Mouse (Mus musculus) embryonic facial prominence, embryonic 11.5 days (tissue): Measurements from ENCODE around the gene Mmaa. TPM values are rescaled to one million over a fixed set of nuclear protein-coding genes. Genes with fewer than 3 reads are reported as not detected.

Experiments
- ATAC-seq: fragments of 200-750 bp; cut with Nextera tagmentation; replicated peaks from 2 replicates; pipeline ENCODE4 v1.8.0; 2017; ENCODE audit warnings: low read depth; ENCODE audit not compliant: insufficient number of reproducible peaks, low FRiP score, low TSS enrichment
- DNase-seq: peaks from one replicate; pipeline ENCODE4 v3.0.0-alpha.2; 2015; ENCODE audit warnings: low spot score
- H3K27ac ChIP-seq: fragments of 300-500 bp; sonication (generic); replicated peaks from 2 replicates; pipeline ENCODE4 v1.5.1; 2014; ENCODE audit warnings: mild to moderate bottlenecking, low read depth, low read length, control low read depth
- H3K27me3 ChIP-seq: fragments of 300-500 bp; sonication (generic); 2 replicates; pipeline ENCODE4 v1.6.1; 2014; ENCODE audit warnings: mild to moderate bottlenecking, low read length, moderate library complexity, mixed read lengths; ENCODE audit not compliant: control insufficient read depth, insufficient read depth
- H3K36me3 ChIP-seq: fragments of 300-500 bp; sonication (generic); replicated peaks from 2 replicates; pipeline ENCODE4 v1.6.1; 2014; ENCODE audit warnings: low read depth, mild to moderate bottlenecking, low read length, moderate library complexity, mixed read lengths; ENCODE audit not compliant: control insufficient read depth, insufficient read depth
- H3K4me1 ChIP-seq: fragments of 300-500 bp; sonication (generic); 2 replicates; pipeline ENCODE4 v1.6.1; 2014; ENCODE audit warnings: low read length, mixed read lengths; ENCODE audit not compliant: control insufficient read depth, insufficient read depth
- H3K4me2 ChIP-seq: fragments of 300-500 bp; sonication (generic); 2 replicates; pipeline ENCODE4 v1.6.1; 2014; ENCODE audit warnings: low read depth, mild to moderate bottlenecking, control low read depth, low read length, moderate library complexity
- H3K4me3 ChIP-seq: fragments of 300-500 bp; sonication (generic); 2 replicates; pipeline ENCODE4 v1.5.1; 2014; ENCODE audit warnings: low read depth, low read length, control low read depth
- H3K9ac ChIP-seq: fragments of 300-500 bp; sonication (generic); replicated peaks from 2 replicates; pipeline ENCODE4 v1.6.1; 2014; ENCODE audit warnings: mild to moderate bottlenecking, control low read depth, low read length
- H3K9me3 ChIP-seq: fragments of 300-500 bp; sonication (generic); replicated peaks from 2 replicates; pipeline ENCODE4 v1.6.1; 2016; ENCODE audit warnings: mild to moderate bottlenecking, low read length, inconsistent platforms, mixed read lengths; ENCODE audit not compliant: control insufficient read depth
- WGBS: fragments of 180-500 bp; shearing (Covaris S2); extraction: QIAGEN DNeasy Blood & Tissue Kit; methylation state at CpG from one replicate; pipeline ENCODE4 v1.1.7; 2014; 5-methylcytosine and 5-hydroxymethylcytosine counted together
- polyA plus RNA-seq: library from polyadenylated mRNA; unstranded; fragments of >200 nt; fragmentation: Nextera tagmentation; extraction: Ambion mirVana; gene quantifications from 2 replicates; pipeline ENCODE4 v1.2.1, GENCODE M21; 2014

Gene Mmaa
- polyA plus RNA-seq, 1 experiment from 2014 or later, result 13.6 TPM

DNA sequence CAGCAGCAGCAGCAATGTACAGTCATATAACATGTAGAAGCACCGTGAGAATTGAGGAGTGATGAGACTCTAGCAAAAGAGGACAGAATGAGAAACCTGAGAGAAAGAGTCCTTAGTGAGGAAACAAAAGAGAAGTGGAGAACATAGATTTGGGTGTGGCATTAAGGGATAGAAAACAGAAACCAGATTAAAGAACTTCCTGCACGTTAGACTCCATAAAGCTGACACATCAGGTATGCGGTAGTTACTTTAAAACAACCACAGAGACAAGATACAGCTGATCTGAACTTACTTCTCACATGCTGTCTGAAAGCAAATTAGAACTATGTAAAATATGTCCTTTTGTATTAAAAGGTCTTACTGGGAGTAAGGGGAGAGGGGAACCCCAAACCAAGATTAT lies 8.3 kb downstream of the Mmaa start:
- Histone ChIP-seq H3K9ac (no peak overlapping the region), H3K9me3 (no peaks in the 10 kb centered on the region), H3K27ac (no peak overlapping the region), H3K27me3 (no peaks in the 10 kb centered on the region), H3K36me3 (no peaks in the 10 kb centered on the region), H3K4me1 (no peaks in the 10 kb centered on the region), H3K4me3 (no peak overlapping the region), H3K4me2 (no peak overlapping the region)
- DNase-seq (no peak), ATAC-seq (no peak)
- WGBS, result 88% methylated on average over 3 of the region's 3 CpGs

DNA sequence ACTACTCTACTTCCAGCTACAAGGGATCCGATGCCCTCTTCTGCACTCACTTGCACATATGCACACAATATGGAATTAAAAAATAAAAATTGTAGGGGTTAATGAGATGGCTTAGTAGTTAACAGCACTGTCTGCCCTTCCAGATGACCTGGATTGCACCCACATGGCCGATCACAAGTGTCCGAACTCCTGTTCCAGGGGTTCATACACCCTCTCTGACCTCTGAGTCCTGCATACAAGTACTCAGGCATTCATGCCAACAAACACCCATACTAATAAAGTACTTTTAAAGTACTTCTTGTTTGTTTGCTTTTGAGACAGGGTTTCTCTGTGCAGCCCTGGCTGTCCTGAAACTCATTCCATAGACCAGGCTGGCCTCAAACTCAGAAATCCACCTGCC lies 10.1 kb downstream of the Mmaa start:
- DNase-seq, result no peak
- Histone ChIP-seq H3K4me2 (no peak overlapping the region), H3K36me3 (no peaks in the 10 kb centered on the region), H3K27me3 (no peaks in the 10 kb centered on the region), H3K4me1 (no peaks in the 10 kb centered on the region), H3K9me3 (no peaks in the 10 kb centered on the region), H3K9ac (no peak overlapping the region), H3K27ac (no peak overlapping the region), H3K4me3 (no peak overlapping the region)
- no peak for ATAC-seq
- WGBS, result 78% methylated on average over 3 of the region's 3 CpGs

- Histone ChIP-seq H3K4me2 (no peak overlapping the region), H3K27me3 (no peaks in the 10 kb centered on the region), H3K27ac (no peak overlapping the region), H3K9ac (no peak overlapping the region), H3K4me3 (no peak overlapping the region), H3K4me1 (no peaks in the 10 kb centered on the region), H3K36me3 (no peaks in the 10 kb centered on the region), H3K9me3 (no peaks in the 10 kb centered on the region)
- WGBS, result 84% methylated on average over 6 of the region's 6 CpGs
- ATAC-seq (no peak), DNase-seq (no peak)
Observed at GRCm38 (mm10) chr8:79281376-79281890, 13.3 kb downstream of the Mmaa start.

GRCm38 (mm10) chr8:79277264-79277870 lies 17.4 kb downstream of the Mmaa start:
- Histone ChIP-seq H3K27me3 (no peaks in the 10 kb centered on the region), H3K4me3 (no peak overlapping the region), H3K9me3 (no peaks in the 10 kb centered on the region), H3K27ac (no peak overlapping the region), H3K4me1 (no peaks in the 10 kb centered on the region), H3K36me3 (peaks cover 5% of the 10 kb centered on the region; the same call in 1 of the 2 replicates), H3K9ac (no peak overlapping the region), H3K4me2 (no peak overlapping the region)
- ATAC-seq (no peak), DNase-seq (no peak)
- WGBS, result 67% methylated on average over 8 of the region's 8 CpGs

DNA sequence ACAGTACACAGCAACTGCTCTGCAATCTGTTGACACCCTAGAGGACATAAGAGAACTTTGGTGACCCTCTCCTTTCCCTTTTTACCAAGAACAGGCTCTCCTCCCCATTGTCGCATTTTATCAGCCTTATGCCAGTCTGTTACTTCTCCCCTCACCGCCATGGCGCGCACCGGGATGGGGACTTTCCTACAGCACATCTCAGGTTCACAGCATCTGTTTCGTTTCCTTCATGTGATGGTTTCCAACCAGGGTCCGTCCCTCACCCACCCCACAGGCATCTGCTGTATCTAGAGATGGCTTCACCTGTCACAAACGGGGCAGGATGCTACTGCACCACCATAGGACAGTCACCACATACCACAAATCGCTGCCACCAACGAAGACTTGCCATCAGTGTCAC lies 19.8 kb downstream of the Mmaa start:
- Histone ChIP-seq H3K27ac (no peak overlapping the region), H3K4me3 (no peak overlapping the region), H3K9me3 (no peaks in the 10 kb centered on the region), H3K9ac (no peak overlapping the region), H3K36me3 (peaks cover 5% of the 10 kb centered on the region), H3K4me1 (no peaks in the 10 kb centered on the region), H3K4me2 (no peak overlapping the region), H3K27me3 (no peaks in the 10 kb centered on the region)
- 95% methylated on average over 10 of the region's 10 CpGs for whole genome bisulfite sequencing
- DNase-seq, result no peak
- ATAC-seq, result no peak

DNA sequence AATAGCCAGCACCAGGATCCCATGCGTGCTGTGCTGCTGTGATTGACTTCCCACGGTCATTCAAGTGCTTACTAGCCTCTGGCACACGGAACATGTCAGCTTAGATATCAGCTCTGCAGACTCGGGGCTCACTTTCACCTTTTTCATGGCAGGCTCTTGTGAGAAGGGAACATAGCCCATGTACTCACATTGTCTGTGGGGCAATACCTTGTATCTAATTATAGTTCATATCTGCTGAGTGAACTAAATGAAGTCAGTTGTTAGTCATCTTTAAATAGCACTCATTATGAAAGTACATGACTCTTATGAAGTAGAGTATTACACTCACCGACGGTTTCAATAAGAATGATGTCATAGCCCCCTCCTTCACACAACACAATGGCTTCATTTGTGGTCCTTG lies 21.0 kb downstream of the Mmaa start:
- WGBS, result 87% methylated on average over 6 of the region's 6 CpGs
- H3K36me3 ChIP-seq, result peaks cover 5% of the 10 kb centered on the region
- H3K27ac ChIP-seq, result no peak overlapping the region
- H3K4me2 ChIP-seq, result no peak overlapping the region
- no peak for ATAC-seq
- no peaks in the 10 kb centered on the region for H3K27me3 ChIP-seq
- H3K4me3 ChIP-seq, result no peak overlapping the region
- H3K9me3 ChIP-seq, result no peaks in the 10 kb centered on the region
- DNase-seq, result no peak
- no peaks in the 10 kb centered on the region for H3K4me1 ChIP-seq
- no peak overlapping the region for H3K9ac ChIP-seq

DNA sequence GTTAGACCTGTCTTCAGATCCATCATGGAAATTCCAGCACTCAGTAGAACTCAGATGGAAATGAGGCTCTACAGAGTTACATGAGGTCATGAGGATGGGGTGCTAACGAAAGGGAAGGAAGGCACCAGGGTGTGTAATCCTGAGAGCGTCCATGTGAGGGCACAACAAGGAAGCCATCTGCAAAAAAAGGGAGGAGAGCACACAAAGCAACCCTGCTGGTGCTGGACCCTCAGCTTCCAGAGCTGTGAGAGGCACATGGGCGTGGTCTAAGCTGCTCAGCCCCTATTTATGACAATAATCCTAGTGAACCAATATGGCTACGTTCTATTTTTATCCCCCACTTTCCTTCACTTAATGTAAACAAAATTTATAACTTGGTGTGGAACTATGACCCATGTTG lies 22.1 kb downstream of the Mmaa start:
- Histone ChIP-seq H3K27me3 (no peaks in the 10 kb centered on the region), H3K4me2 (no peak overlapping the region), H3K9me3 (no peaks in the 10 kb centered on the region), H3K9ac (no peak overlapping the region), H3K4me3 (no peak overlapping the region), H3K27ac (no peak overlapping the region), H3K36me3 (peaks cover 5% of the 10 kb centered on the region), H3K4me1 (no peaks in the 10 kb centered on the region)
- 84% methylated on average over 4 of the region's 4 CpGs for WGBS
- ATAC-seq (no peak), DNase-seq (no peak)

GRCm38 (mm10) chr8:79268921-79269320 lies 25.8 kb downstream of the Mmaa start:
- H3K9me3 ChIP-seq, result no peaks in the 10 kb centered on the region
- no peak overlapping the region for H3K9ac ChIP-seq
- ATAC-seq (no peak), DNase-seq (no peak)
- no peak overlapping the region for H3K4me3 ChIP-seq
- H3K4me2 ChIP-seq, result no peak overlapping the region
- H3K4me1 ChIP-seq, result no peaks in the 10 kb centered on the region
- H3K36me3 ChIP-seq, result peaks cover 5% of the 10 kb centered on the region
- H3K27me3 ChIP-seq, result no peaks in the 10 kb centered on the region
- H3K27ac ChIP-seq, result no peak overlapping the region
- 93% methylated on average over 7 of the region's 7 CpGs for WGBS
